Mouse (Mus musculus) brain, embryonic 14.5 days (tissue): ENCODE measurements around the gene Elmo1. TPM values are rescaled to one million over a fixed set of nuclear protein-coding genes. Genes with fewer than 3 reads are reported as not detected.

Source experiments
- DNase-seq: peaks from one replicate; pipeline ENCODE4 v3.0.0-alpha.2; 2011; ENCODE audit warnings: low read depth
- CTCF ChIP-seq: fragments of 200-500 bp; IDR thresholded peaks from 2 replicates; pipeline ENCODE4 v1.5.1; 2012; ENCODE audit warnings: inconsistent platforms, mild to moderate bottlenecking, moderate library complexity, borderline replicate concordance; ENCODE audit not compliant: insufficient read depth, insufficient read length; ENCODE audit errors: extremely low read depth
- POLR2A ChIP-seq: fragments of 200-500 bp; IDR thresholded peaks from 2 replicates; pipeline ENCODE4 v1.6.1; 2012; ENCODE audit warnings: mild to moderate bottlenecking, inconsistent platforms, borderline replicate concordance; ENCODE audit not compliant: poor library complexity, insufficient read depth, insufficient read length, severe bottlenecking; ENCODE audit errors: extremely low read depth
- polyA plus RNA-seq: library from polyadenylated mRNA; depleted of rRNA; stranded (reverse); fragments of >200 nt; gene quantifications from 2 replicates; pipeline ENCODE4 v1.2.3, GENCODE M21; 2012

The Elmo1 gene
- polyA plus RNA-seq, 1 experiment: 46.9 TPM

DNA sequence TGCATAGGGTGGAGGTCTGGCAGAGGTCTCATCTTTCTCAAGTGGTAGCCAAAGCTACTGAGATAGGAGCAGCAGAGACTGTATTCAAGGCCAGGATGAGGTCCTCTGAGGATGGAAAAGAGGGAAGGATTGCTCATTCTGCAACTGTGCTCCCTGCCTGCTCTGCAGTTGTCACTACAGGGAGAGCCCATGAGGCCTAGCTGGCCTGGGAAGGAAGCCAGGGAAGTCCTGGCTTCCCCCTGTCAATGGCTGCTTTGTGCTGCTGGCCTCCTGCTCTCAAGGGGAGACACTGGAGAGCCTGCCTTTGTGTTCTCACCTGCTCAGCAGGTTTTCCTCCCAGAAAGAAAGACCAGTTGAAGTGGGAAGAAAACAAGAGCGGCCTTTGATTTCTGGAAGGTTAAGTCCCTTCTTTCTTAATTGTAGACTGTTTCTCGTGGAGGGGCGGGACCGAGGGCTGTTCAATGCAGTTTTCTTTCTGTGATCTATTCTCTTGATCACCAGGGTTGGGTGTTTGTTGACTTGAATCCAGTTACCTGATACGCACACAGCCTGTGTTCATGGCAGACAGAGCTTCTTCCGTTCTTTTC is 91.9 kb downstream of the Elmo1 start:
- TF ChIP-seq POLR2A: no peak
- no peak for TF ChIP-seq CTCF
- DNase-seq: peak; percentile 82

DNA sequence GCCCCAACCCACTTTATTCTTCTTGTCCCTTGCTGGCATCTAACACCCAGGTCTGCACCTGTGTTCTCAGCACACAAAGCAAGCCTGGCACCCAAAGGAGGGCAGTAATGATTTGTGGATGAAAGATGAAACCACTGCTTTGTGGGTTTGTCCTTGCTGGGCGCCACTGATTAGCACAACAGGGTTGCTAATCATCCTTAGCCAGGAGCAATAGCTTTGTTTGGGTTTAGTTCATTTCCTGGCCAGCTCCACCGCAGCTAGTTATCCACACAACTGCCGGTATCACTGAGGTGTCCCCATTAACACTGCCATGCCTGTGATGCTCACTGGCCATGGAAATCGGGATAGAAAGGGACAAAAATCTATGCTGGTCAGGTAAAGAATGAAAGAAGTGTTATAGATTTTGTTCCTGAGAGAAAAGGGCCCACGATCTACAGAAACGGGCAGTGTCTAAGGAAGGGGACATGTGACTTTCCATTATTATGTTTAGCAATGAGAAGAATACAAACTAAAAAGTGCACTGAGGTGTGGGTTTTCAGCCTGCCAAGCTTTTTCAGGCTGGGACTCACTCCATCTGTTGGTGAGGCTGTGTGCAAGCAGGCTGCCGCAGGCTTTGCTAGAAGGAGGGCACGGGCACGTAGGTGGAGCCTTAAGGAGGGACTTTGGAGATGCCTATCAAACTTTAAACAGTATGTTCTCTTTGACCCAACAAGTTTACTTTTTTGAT is 93.3 kb downstream of the Elmo1 start:
- peak; percentile 89 for DNase-seq
- TF ChIP-seq CTCF: peak; percentile 54
- TF ChIP-seq POLR2A: no peak

GRCm38 (mm10) chr13:20184239-20185033 is 94.0 kb downstream of the Elmo1 start:
- no peak for DNase-seq
- TF ChIP-seq CTCF: no peak
- no peak for TF ChIP-seq POLR2A

GRCm38 (mm10) chr13:20185034-20185846 is 94.8 kb downstream of the Elmo1 start:
- no peak for DNase-seq
- TF ChIP-seq POLR2A (no peak), CTCF (no peak)

DNA sequence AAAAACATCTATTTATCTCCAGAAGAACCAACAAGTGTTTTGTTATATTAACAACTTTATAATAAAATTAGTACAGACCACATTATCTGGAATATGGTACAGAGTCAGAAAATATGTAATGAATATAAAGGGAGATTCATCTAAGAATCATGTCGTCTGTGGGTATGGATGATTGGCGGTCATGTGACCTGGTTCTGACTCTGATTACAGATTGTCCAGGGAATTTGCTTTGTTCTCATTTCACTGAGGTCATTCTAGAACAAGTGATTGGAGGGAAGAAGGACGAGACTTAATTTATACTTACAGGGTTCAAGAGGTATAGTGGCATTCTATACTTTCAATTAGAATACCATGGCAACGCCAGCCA is 95.4 kb downstream of the Elmo1 start:
- DNase-seq: no peak

GRCm38 (mm10) chr13:20187647-20188046 is 97.3 kb downstream of the Elmo1 start:
- no peak for TF ChIP-seq POLR2A
- no peak for TF ChIP-seq CTCF
- no peak for DNase-seq

More for the DNA sequence above, 95.4 kb downstream of the Elmo1 start:
- TF ChIP-seq POLR2A: no peak
- TF ChIP-seq CTCF: no peak

DNA sequence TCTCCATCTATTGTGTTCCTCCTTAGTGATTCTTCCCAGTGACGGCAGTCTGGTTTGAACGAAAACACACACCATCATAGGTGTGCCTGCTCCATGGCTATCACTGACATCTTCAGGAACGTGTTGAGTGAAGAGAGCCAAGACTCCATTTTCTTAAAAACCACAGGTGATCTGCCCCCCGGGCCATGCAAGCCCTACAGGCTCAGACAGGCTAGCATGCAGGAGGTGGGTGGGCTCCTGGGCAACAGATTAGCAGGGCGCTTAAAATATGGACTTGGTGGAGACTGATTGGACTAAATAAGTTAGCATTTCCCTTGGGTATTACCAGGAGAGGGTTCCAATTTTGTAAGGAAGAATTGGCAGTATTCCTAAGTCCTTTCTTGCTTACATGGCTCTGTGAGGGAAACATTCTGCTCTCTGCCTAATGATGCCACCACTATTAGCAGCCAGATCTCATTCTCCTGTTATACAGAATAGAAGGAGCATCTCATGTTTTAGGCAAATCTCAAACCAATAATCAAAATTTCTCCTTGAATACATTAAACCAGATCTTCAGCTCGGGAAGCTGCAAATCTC is 101.7 kb downstream of the Elmo1 start:
- DNase-seq: peak; percentile 51
- TF ChIP-seq CTCF (no peak), POLR2A (no peak)

DNA sequence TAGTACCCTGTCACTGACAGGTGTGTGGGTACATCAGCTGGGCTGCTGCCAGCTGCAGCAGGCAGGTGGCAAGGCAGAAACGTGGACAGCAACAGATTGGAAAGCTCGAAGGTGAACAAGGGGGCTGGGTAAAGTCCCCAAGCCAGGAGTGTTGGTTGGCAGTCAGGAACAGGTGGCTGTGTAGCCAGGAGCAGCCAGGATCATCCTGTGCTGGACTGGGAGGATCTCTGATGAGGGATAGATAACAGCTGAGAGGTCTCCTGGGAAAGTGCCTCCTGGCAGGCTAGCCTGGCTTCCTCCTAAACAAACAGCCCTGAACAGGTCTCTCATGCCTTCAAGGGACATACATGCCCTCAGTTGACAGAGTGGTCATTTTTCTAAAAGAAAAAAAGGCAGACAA is 110.2 kb downstream of the Elmo1 start:
- no peak for TF ChIP-seq CTCF
- no peak for TF ChIP-seq POLR2A
- no peak for DNase-seq

GRCm38 (mm10) chr13:20202617-20203016 is 112.2 kb downstream of the Elmo1 start:
- TF ChIP-seq CTCF (no peak), POLR2A (no peak)
- DNase-seq: no peak

GRCm38 (mm10) chr13:20204165-20204564 is 113.8 kb downstream of the Elmo1 start:
- TF ChIP-seq POLR2A: no peak
- no peak for TF ChIP-seq CTCF
- DNase-seq: no peak

DNA sequence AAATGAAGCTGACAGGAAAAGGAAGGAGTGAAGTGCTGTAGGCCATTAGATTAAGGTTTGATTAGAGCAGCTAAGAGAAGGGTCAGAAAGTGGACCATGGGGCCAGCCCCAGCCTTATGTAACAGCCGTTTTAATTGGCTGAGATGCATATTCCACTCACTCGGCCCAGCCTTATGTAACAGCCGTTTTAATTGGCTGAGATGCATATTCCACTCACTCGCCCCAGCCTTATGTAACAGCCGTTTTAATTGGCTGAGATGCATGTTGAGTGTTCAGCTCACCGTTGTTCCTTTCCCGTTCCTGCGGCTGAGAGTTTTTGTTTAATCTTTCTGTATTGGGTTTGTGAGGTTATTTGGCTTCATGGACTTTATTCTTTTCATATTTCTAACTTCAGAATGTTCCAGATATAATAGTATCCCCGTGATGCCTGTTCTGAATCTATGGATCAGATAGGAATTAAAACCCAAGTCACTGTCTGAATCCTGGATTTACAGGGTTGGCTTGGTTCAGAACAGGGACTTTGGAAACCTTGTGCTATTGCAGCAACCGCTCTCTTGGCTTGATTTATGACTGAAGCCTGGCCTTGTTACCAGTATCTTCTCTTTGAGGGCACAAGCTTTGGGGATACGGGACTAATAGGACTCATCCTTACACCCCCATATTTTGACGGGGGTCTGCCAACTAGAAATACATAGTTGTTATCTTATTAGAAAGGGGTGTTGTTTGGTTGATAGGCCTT is 114.8 kb downstream of the Elmo1 start:
- TF ChIP-seq CTCF (no peak), POLR2A (no peak)
- DNase-seq: peak; percentile 52
